Mouse (Mus musculus): ENCODE results near the gene Scaf4.

DNA sequence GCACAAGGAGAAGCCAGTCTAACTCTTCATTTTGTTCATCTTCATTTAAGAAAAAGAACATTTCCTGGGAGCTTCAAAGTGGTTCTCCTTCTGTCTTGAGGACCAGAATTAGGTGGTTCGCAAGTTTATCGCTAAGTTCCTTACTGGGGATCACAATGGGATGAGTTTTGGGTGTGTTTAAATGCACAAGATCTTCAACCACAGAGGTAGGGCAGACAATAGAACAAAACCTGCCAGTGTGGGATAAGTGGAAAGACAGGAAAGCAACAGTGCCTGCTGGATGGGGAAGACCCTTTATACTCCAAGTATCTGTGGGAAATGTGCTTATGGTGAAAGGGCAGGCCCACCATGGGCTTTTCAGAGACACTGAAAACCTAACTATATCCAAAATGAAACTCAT is 79.4 kb downstream of the Scaf4 start:
- TF ChIP-seq CTCF (IDR thresholded peaks at IDR 0.05; ENCODE audit: control insufficient read depth, insufficient read depth, insufficient replicate concordance, low read depth, low read length), result no peak
- no peak for TF ChIP-seq POLR2A (IDR thresholded peaks at IDR 0.05; ENCODE audit: control insufficient read depth, low read depth, low read length)
